ENCODE assay signal across 21 mouse cellular contexts in the genomic region with DNA sequence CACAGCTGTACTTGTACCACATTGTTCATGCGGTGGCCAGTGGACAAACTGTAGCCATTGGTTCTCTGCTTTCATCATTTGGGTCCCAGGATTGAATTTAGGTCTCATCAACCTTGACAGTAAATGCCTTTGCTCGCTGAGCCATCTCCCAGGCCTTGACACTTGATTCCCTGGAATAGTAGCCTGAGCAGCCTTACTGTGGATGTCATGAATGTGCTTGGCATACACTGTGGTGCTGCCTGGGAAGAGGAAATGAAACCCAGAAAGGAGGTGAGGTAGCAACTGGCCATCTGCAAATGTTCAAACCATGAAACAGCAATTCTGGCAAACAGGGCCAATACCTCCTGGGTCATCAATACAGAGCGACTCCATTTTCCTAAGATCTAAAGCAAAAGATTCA. TPM values are rescaled to one million over a fixed set of nuclear protein-coding genes. Genes with fewer than 3 reads are reported as not detected.
DNase-seq lines count a peak whose midpoint lies in the region; ATAC-seq lines count a peak whose summit lies in the region.
"Had no signal": no experiment of that assay in that cellular context is flagged by ENCODE, and none has a peak within 500 bp of the region (broad histone marks: within the 10 kb centered on the region; RNA-seq: fewer than 3 reads in every experiment).

No protein-coding gene starts in this region.

- DNase-seq in adrenal gland, adult 8-10 months = peak; percentile 9
- DNase-seq in adrenal gland, postnatal 4 days (ENCODE audit: low spot score in 2 of 2) = no peak
- DNase-seq in A20 (ENCODE audit: low read depth, low spot score) = peak; percentile 30
- DNase-seq in kidney, adult 9 months = no peak
- no peak for DNase-seq in retina, embryonic 14.5 days (ENCODE audit: low spot score)
- DNase-seq: adrenal gland, postnatal 14 days; cerebellum, adult 11-12 months; cerebellum, adult 8-10 months; cerebellum, postnatal 10 days; cerebellum, postnatal 36 days; embryo, embryonic 11 days; gastrocnemius, postnatal 14 days; heart, adult 18-20 months; heart, postnatal 10 days; heart, postnatal 36 days; kidney, adult 11 months had no signal

- ATAC-seq in granulocyte monocyte progenitor cell, adult 5-6 weeks (replicated peaks; ENCODE audit: poor library complexity, severe bottlenecking) = peak; percentile 44; the same call in 1 of the 2 replicates
- ATAC-seq: activated CD4-positive, CD25-positive, alpha-beta regulatory T cell, adult 4 months; forebrain, embryonic 15.5 days; hindbrain, embryonic 16.5 days; intestine, embryonic 15.5 days had no signal

RNA-seq across cellular contexts. Expression of a gene that starts 34.0 kb away (rescaled TPM):
- 10 to 100 TPM; 30.3 to 61.7 (median 47.0) TPM for total RNA-seq in adrenal gland, adult 8-10 months (2022)
- total RNA-seq in adrenal gland, postnatal 4 days (2021) = 10 to 100 TPM; 40.5 to 41.4 TPM
- total RNA-seq in granulocyte monocyte progenitor cell, adult 5-6 weeks (2014; fragmentation: Nextera tagmentation) = not detected in 2 replicates
- not detected in 2 replicates for total RNA-seq in granulocyte monocyte progenitor cell, adult 5-6 weeks (2017)

RNA-seq across cellular contexts. Expression of a gene that starts 59.4 kb away (rescaled TPM):
- 10 to 100 TPM in 1 of 4 experiments, 1 to 10 TPM in 3; 7.2 to 11.0 (median 8.8) TPM for total RNA-seq in adrenal gland, adult 8-10 months (2022)
- total RNA-seq in adrenal gland, postnatal 4 days (2021) = 1 to 10 TPM; 5.8 to 7.2 TPM
- 0.82 and 3.1 TPM in 2 replicates for total RNA-seq in granulocyte monocyte progenitor cell, adult 5-6 weeks (2014; fragmentation: Nextera tagmentation)
- 3.3 and 4.7 TPM in 2 replicates for total RNA-seq in granulocyte monocyte progenitor cell, adult 5-6 weeks (2017)

Comparison
In these comparisons a context has a peak if more than half of its experiments do, and no peak if none do; other contexts are left out.
1. DNase-seq: peak in adrenal gland, adult 8-10 months (single experiment) and A20 (single experiment); none in adrenal gland, postnatal 4 days (0 of 2), kidney, adult 9 months (single experiment) and retina, embryonic 14.5 days (single experiment).
2. RNA of a gene that starts 34.0 kb away (total RNA-seq): 30.3 to 61.7 TPM in adrenal gland, adult 8-10 months and 40.5 to 41.4 TPM in adrenal gland, postnatal 4 days; not detected in granulocyte monocyte progenitor cell, adult 5-6 weeks; every median in the first group is over 10 times any median in the second.